Mouse (Mus musculus): ENCODE measurements at regions not wholly inside any gene's neighbourhood (a gene's known extent, or its start where the extent isn't known, plus 50 kb on each side); places are given as distances from the start of the nearest gene placed in this dataset.
"Not testable (repeated sequence)": the region's sequence is repeated elsewhere in the genome, so short reads cannot be mapped to it uniquely, and the experiment has no call there.

- no peaks in the 10 kb centered on the region for H3K4me1 ChIP-seq (replicated peaks; ENCODE audit: control insufficient read depth, insufficient read depth, low read length)
- DNase-seq (ENCODE audit: low spot score) (no peak), ATAC-seq (replicated peaks; ENCODE audit: low FRiP score, low TSS enrichment, low read depth) (no peak)
- H3K9ac ChIP-seq (ENCODE audit: low read length) = no peak overlapping the region
- H3K36me3 ChIP-seq (ENCODE audit: control insufficient read depth, insufficient read depth, low read length) = no peaks in the 10 kb centered on the region
- no peaks in the 10 kb centered on the region for H3K27me3 ChIP-seq (replicated peaks; ENCODE audit: control insufficient read depth, insufficient read depth, low read length)
- no peak overlapping the region for H3K4me3 ChIP-seq (ENCODE audit: low read depth, low read length)
- H3K9me3 ChIP-seq (ENCODE audit: control insufficient read depth, low read length) = no peaks in the 10 kb centered on the region
- WGBS = 97% methylated on average over 1 of the region's 1 CpGs
- no peak overlapping the region for H3K27ac ChIP-seq (ENCODE audit: low read depth)
- no peak overlapping the region for H3K4me2 ChIP-seq (ENCODE audit: low read length)
Observed at GRCm38 (mm10) chr13:16465812-16466211, 454.2 kb downstream of the Inhba start.

- WGBS = 75% methylated on average over 1 of the region's 1 CpGs
- Histone ChIP-seq H3K4me1 (replicated peaks; ENCODE audit: control insufficient read depth, insufficient read depth, low read length) (no peaks in the 10 kb centered on the region), H3K4me2 (ENCODE audit: low read length) (no peak overlapping the region), H3K4me3 (ENCODE audit: low read depth, low read length) (no peak overlapping the region), H3K27ac (ENCODE audit: low read depth) (no peak overlapping the region), H3K36me3 (ENCODE audit: control insufficient read depth, insufficient read depth, low read length) (no peaks in the 10 kb centered on the region), H3K9ac (ENCODE audit: low read length) (no peak overlapping the region), H3K27me3 (replicated peaks; ENCODE audit: control insufficient read depth, insufficient read depth, low read length) (no peaks in the 10 kb centered on the region), H3K9me3 (ENCODE audit: control insufficient read depth, low read length) (no peaks in the 10 kb centered on the region)
- no peak for DNase-seq (ENCODE audit: low spot score)
- no peak for ATAC-seq (replicated peaks; ENCODE audit: low FRiP score, low TSS enrichment, low read depth)
Observed at GRCm38 (mm10) chr13:16476515-16476914, 464.9 kb downstream of the Inhba start.

- H3K36me3 ChIP-seq (ENCODE audit: control insufficient read depth, insufficient read depth, low read length) = no peaks in the 10 kb centered on the region
- no peak overlapping the region for H3K9ac ChIP-seq (ENCODE audit: low read length)
- no peak overlapping the region for H3K4me2 ChIP-seq (ENCODE audit: low read length)
- H3K9me3 ChIP-seq (ENCODE audit: control insufficient read depth, low read length) = no peaks in the 10 kb centered on the region
- H3K4me1 ChIP-seq (replicated peaks; ENCODE audit: control insufficient read depth, insufficient read depth, low read length) = no peaks in the 10 kb centered on the region
- H3K4me3 ChIP-seq (ENCODE audit: low read depth, low read length) = no peak overlapping the region
- ATAC-seq (replicated peaks; ENCODE audit: low FRiP score, low TSS enrichment, low read depth) (no peak), DNase-seq (ENCODE audit: low spot score) (no peak)
- no peaks in the 10 kb centered on the region for H3K27me3 ChIP-seq (replicated peaks; ENCODE audit: control insufficient read depth, insufficient read depth, low read length)
- no peak overlapping the region for H3K27ac ChIP-seq (ENCODE audit: low read depth)
Observed at GRCm38 (mm10) chr13:16487292-16487691, 475.6 kb downstream of the Inhba start.

- H3K4me2 ChIP-seq (ENCODE audit: low read length); H3K9me3 ChIP-seq (ENCODE audit: control insufficient read depth, low read length); H3K27me3 ChIP-seq (replicated peaks; ENCODE audit: control insufficient read depth, insufficient read depth, low read length); H3K9ac ChIP-seq (ENCODE audit: low read length); DNase-seq (ENCODE audit: low spot score); H3K4me1 ChIP-seq (replicated peaks; ENCODE audit: control insufficient read depth, insufficient read depth, low read length); H3K27ac ChIP-seq (ENCODE audit: low read depth); H3K36me3 ChIP-seq (ENCODE audit: control insufficient read depth, insufficient read depth, low read length); H3K4me3 ChIP-seq (ENCODE audit: low read depth, low read length): not testable (repeated sequence)
- 39% methylated on average over 6 of the region's 6 CpGs for WGBS
- ATAC-seq (replicated peaks; ENCODE audit: low FRiP score, low TSS enrichment, low read depth) = peak; percentile 53; the same call in 1 of the 2 replicates
Observed at GRCm38 (mm10) chr13:16490680-16491079, 479.0 kb downstream of the Inhba start.

GRCm38 (mm10) chr13:16498052-16498451 lies 486.4 kb downstream of the Inhba start:
- Histone ChIP-seq H3K4me3 (ENCODE audit: low read depth, low read length) (no peak overlapping the region), H3K4me2 (ENCODE audit: low read length) (no peak overlapping the region), H3K27ac (ENCODE audit: low read depth) (no peak overlapping the region), H3K27me3 (replicated peaks; ENCODE audit: control insufficient read depth, insufficient read depth, low read length) (no peaks in the 10 kb centered on the region), H3K4me1 (replicated peaks; ENCODE audit: control insufficient read depth, insufficient read depth, low read length) (no peaks in the 10 kb centered on the region), H3K9ac (ENCODE audit: low read length) (no peak overlapping the region), H3K9me3 (ENCODE audit: control insufficient read depth, low read length) (no peaks in the 10 kb centered on the region), H3K36me3 (ENCODE audit: control insufficient read depth, insufficient read depth, low read length) (no peaks in the 10 kb centered on the region)
- no peak for ATAC-seq (replicated peaks; ENCODE audit: low FRiP score, low TSS enrichment, low read depth)
- DNase-seq (ENCODE audit: low spot score) = no peak
- WGBS = 57% methylated on average over 1 of the region's 1 CpGs

GRCm38 (mm10) chr13:16512876-16513275 lies 501.2 kb downstream of the Inhba start:
- H3K4me2 ChIP-seq (ENCODE audit: low read length) = no peak overlapping the region
- DNase-seq (ENCODE audit: low spot score) (no peak), ATAC-seq (replicated peaks; ENCODE audit: low FRiP score, low TSS enrichment, low read depth) (no peak)
- H3K9ac ChIP-seq (ENCODE audit: low read length) = no peak overlapping the region
- no peak overlapping the region for H3K27ac ChIP-seq (ENCODE audit: low read depth)
- H3K27me3 ChIP-seq (replicated peaks; ENCODE audit: control insufficient read depth, insufficient read depth, low read length) = no peaks in the 10 kb centered on the region
- no peak overlapping the region for H3K4me3 ChIP-seq (ENCODE audit: low read depth, low read length)
- no peaks in the 10 kb centered on the region for H3K36me3 ChIP-seq (ENCODE audit: control insufficient read depth, insufficient read depth, low read length)
- no peaks in the 10 kb centered on the region for H3K9me3 ChIP-seq (ENCODE audit: control insufficient read depth, low read length)
- 64% methylated on average over 4 of the region's 4 CpGs for WGBS
- H3K4me1 ChIP-seq (replicated peaks; ENCODE audit: control insufficient read depth, insufficient read depth, low read length) = no peaks in the 10 kb centered on the region

GRCm38 (mm10) chr13:16515195-16515594 lies 503.5 kb downstream of the Inhba start:
- H3K4me1 ChIP-seq (replicated peaks; ENCODE audit: control insufficient read depth, insufficient read depth, low read length) = no peaks in the 10 kb centered on the region
- H3K4me3 ChIP-seq (ENCODE audit: low read depth, low read length) = no peak overlapping the region
- H3K4me2 ChIP-seq (ENCODE audit: low read length) = no peak overlapping the region
- H3K27ac ChIP-seq (ENCODE audit: low read depth) = no peak overlapping the region
- DNase-seq (ENCODE audit: low spot score) (no peak), ATAC-seq (replicated peaks; ENCODE audit: low FRiP score, low TSS enrichment, low read depth) (no peak)
- no peaks in the 10 kb centered on the region for H3K27me3 ChIP-seq (replicated peaks; ENCODE audit: control insufficient read depth, insufficient read depth, low read length)
- H3K36me3 ChIP-seq (ENCODE audit: control insufficient read depth, insufficient read depth, low read length) = no peaks in the 10 kb centered on the region
- H3K9ac ChIP-seq (ENCODE audit: low read length) = no peak overlapping the region
- no peaks in the 10 kb centered on the region for H3K9me3 ChIP-seq (ENCODE audit: control insufficient read depth, low read length)

- H3K4me1 ChIP-seq (replicated peaks; ENCODE audit: control insufficient read depth, insufficient read depth, low read length) = no peaks in the 10 kb centered on the region
- no peak overlapping the region for H3K9ac ChIP-seq (ENCODE audit: low read length)
- H3K9me3 ChIP-seq (ENCODE audit: control insufficient read depth, low read length) = no peaks in the 10 kb centered on the region
- no peak overlapping the region for H3K4me2 ChIP-seq (ENCODE audit: low read length)
- H3K36me3 ChIP-seq (ENCODE audit: control insufficient read depth, insufficient read depth, low read length) = no peaks in the 10 kb centered on the region
- H3K27ac ChIP-seq (ENCODE audit: low read depth) = no peak overlapping the region
- no peak for DNase-seq (ENCODE audit: low spot score)
- H3K4me3 ChIP-seq (ENCODE audit: low read depth, low read length) = no peak overlapping the region
- no peak for ATAC-seq (replicated peaks; ENCODE audit: low FRiP score, low TSS enrichment, low read depth)
- 50% methylated on average over 5 of the region's 5 CpGs for WGBS
- no peaks in the 10 kb centered on the region for H3K27me3 ChIP-seq (replicated peaks; ENCODE audit: control insufficient read depth, insufficient read depth, low read length)
Observed at GRCm38 (mm10) chr13:16529036-16529435, 517.4 kb downstream of the Inhba start.

- ATAC-seq (replicated peaks; ENCODE audit: low FRiP score, low TSS enrichment, low read depth) (no peak), DNase-seq (ENCODE audit: low spot score) (no peak)
- Histone ChIP-seq H3K27me3 (replicated peaks; ENCODE audit: control insufficient read depth, insufficient read depth, low read length) (no peaks in the 10 kb centered on the region), H3K36me3 (ENCODE audit: control insufficient read depth, insufficient read depth, low read length) (no peaks in the 10 kb centered on the region), H3K4me3 (ENCODE audit: low read depth, low read length) (no peak overlapping the region), H3K9me3 (ENCODE audit: control insufficient read depth, low read length) (no peaks in the 10 kb centered on the region), H3K9ac (ENCODE audit: low read length) (no peak overlapping the region), H3K4me1 (replicated peaks; ENCODE audit: control insufficient read depth, insufficient read depth, low read length) (no peaks in the 10 kb centered on the region), H3K27ac (ENCODE audit: low read depth) (no peak overlapping the region), H3K4me2 (ENCODE audit: low read length) (no peak overlapping the region)
- WGBS = 49% methylated on average over 5 of the region's 5 CpGs
Observed at GRCm38 (mm10) chr13:16543771-16544170, 532.1 kb downstream of the Inhba start.

Measured in intestine, embryonic 14.5 days (tissue).